Mouse (Mus musculus) lung, adult 18-20 months (tissue): ENCODE data around the gene Plxnc1.

ENCODE experiments used
- DNase-seq, 2 experiments: peaks; one replicate each; pipeline ENCODE4 v3.0.0; 2022; ENCODE audit warnings: mixed read lengths in 2 of 2

The Plxnc1 gene

GRCm38 (mm10) chr10:94947915-94948675, 3.5 kb upstream of the Plxnc1 start:
- no peak for DNase-seq

GRCm38 (mm10) chr10:94947386-94947785, 2.8 kb upstream of the Plxnc1 start:
- DNase-seq: no peak

- no peak for DNase-seq
Observed at GRCm38 (mm10) chr10:94945206-94945711, 624 bp upstream of the Plxnc1 start.

GRCm38 (mm10) chr10:94943846-94944690, 567 bp downstream of the Plxnc1 start:
- DNase-seq: peak; percentile 48 to 63

DNA sequence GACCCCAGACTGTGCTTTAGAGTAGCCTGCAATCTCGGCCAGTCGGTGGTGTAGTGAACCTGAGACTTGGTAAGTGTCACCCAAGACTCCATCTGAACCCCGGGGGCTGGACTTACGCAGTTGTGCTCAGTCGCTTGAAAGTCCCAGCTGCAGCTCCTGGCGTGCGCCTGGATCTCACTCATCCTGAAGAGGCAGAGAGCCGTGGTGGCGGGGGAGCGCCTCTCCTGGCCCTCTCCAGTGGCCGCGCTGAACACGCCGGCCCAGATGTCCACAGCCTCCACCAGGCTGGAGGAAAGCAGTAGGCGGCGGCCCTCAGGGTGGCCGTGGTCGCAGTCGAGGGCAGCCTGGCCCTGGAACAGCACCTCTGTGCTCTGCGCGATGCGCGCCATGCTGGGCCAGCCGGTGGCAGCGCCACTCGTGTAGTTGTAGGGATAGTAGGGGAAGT, 1.2 kb downstream of the Plxnc1 start:
- DNase-seq: peak; percentile 20 to 41

DNA sequence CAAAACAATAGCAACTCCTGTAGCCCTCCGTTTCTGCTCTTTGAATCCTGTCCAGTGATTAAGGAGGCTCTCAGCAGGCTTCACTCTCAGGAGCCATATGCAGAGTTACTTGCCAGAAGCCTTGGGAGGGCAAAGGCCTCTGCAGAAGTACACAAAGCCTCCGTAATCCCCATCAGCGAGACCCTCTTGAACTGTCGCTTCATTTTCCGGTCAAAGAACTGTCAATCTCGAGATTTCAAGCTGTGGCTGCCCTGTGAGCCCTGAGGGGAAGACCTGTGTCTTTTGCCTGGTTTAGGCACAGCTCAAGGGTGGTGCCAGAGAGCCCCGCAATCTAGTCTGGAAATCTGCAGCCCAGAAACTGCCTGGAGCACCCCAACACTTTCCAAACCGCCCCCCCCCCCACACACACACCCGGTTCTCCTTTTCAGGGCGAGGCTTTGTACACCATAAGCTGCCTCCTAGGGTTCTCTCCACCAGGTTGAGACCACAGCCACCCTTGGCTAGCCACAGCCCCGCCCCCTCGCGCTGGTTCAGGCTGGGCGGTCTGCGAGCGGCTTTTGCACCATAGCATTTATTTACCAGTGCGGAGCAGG, 2.1 kb downstream of the Plxnc1 start:
- peak; percentile 58 to 59 for DNase-seq

GRCm38 (mm10) chr10:94941551-94941950, 3.1 kb downstream of the Plxnc1 start:
- DNase-seq: no peak

DNA sequence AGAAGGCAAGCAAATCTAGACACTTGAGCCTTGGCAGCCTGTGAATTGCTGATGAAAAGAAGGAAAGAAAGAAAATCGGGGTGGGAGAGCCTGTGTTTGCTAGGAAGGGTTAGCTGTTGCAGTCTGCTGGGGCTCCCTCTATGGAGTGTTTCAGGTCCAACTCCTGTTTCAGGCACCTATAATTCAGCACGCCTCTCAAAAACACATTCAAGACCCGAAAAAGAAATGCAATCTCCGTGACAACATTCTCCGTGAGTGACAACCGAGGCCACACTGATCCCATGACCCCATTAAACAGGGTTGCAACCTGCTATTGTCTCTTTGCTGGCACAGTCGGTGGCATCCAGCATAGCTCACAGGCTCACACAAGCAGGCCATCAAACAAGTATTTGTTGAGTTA, 3.8 kb downstream of the Plxnc1 start:
- DNase-seq: no peak

GRCm38 (mm10) chr10:94940061-94940460, 4.6 kb downstream of the Plxnc1 start:
- DNase-seq: peak; percentile 31 to 40

GRCm38 (mm10) chr10:94938899-94939298, 5.7 kb downstream of the Plxnc1 start:
- DNase-seq: no peak

DNA sequence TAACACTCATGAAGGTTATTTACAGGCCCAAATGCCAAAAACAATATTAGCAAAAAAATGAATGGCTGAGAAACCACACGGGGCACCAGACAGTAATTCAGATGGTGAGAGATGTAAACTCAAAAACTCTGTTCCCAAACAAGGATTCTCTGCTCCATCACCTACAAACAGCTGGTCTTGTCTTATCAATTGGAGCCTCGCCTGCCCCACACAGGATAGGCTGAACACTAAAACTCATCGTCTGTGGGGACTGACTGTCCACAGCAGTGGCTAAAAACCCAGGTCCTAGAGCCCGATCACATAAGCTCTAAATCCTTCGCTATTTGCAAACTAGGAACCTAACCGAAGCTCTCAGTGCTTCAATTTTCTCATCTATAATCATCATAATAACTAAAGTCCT, 6.3 kb downstream of the Plxnc1 start:
- DNase-seq: no peak

DNA sequence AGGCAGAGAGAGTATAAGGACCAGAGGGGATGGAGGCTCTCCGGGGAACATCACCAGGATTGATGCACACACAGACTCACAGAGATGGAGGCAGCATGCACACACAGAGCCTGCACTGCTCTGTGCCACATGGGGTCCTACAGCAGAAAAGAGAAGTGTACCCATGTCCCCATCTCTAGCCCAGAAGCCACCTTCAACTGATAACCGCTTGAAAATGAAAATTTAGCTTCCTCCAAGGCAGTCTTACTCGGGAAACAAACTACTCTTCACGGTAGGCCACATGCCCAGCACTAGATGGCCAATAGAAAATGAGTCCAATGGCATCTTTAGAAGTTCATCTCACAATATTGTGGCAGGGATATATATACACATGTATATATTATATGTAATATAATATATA, 9.4 kb downstream of the Plxnc1 start:
- DNase-seq: no peak

GRCm38 (mm10) chr10:94934151-94934614, 10.5 kb downstream of the Plxnc1 start:
- no peak for DNase-seq

GRCm38 (mm10) chr10:94931961-94932832, 12.4 kb downstream of the Plxnc1 start:
- peak; percentile 54 to 63 for DNase-seq

- DNase-seq: no peak
Observed at GRCm38 (mm10) chr10:94928164-94928563, 16.5 kb downstream of the Plxnc1 start.

DNA sequence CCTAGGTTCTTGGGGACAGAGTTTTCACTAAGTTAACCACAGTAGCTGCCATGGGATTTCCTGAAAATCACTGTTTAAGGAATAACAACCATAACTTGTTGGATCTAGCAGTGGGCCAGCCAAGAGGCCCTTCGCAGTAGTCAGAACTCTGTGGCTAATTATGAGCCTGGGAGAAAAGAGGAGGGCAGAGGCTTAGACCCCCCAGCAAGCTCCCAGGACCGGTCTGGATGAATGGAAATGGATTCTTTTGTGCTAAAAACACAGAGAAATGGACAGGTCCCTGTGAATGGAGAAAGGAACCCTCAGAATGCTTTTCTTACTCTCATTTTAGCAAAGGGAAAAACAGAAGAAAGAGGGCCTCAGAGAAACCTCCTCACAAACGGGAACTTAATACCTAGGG, 18.3 kb downstream of the Plxnc1 start:
- no peak for DNase-seq

- DNase-seq: no peak
Observed at GRCm38 (mm10) chr10:94924878-94925277, 19.8 kb downstream of the Plxnc1 start.

DNA sequence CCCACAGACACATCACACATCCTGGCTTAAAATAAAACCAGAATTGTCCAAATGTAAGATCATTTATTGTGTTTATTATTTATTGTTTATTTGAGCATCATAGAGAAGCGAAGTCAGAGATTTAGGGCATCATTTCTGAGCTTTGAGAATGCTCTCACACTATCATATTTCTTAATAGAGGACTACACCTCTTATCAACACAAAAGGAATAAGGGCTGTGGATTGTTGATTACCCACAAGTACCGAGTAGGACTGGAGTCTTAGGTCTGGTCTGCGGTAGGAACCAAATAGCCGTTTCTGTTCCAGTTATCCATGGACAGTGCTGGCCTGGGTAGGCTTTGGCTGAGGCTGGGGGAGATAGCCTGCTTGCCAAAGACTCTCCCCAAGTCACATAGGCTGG, 20.2 kb downstream of the Plxnc1 start:
- DNase-seq: no peak

DNA sequence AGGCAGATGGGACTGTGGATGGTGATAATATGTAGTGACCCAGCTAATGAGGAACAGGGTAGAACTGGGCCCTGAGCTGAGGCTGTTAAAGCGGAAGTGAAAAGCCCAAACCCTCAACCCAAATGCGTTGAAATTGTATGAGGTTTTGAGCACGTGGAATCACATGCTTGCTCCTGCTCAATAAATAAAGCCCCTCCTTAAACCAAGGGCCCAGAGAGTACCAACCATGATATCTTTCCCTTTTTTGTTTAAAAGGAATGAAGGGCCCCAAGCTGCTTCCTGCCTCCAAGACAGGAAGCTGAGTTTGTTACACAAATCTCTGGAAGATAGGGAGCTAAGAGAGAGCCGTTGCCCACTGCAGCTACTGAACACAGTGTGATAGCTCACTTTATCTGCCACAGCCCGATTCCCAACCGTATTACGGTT, 21.3 kb downstream of the Plxnc1 start:
- peak; percentile 23 to 33 for DNase-seq

- no peak for DNase-seq
Observed at GRCm38 (mm10) chr10:94922848-94923247, 21.8 kb downstream of the Plxnc1 start.

DNA sequence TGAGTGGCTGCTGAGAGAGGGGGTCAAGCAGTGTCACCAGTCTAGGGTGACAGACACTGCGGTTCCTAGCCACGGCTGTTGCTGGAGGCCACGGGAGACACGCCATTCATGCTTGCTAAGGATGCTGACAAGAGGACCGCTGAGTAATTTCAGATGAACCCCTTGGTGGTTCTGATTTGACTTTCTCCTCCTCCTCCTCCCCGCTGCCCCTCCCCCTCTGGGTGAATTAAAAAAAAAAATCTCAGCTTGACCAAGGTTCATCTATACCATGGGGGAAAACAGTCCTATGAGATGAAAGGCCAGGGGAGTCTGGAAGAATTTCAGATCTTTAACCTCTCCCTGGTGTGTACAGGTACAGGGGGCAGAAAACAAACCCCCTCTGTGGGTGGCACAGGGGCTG, 22.9 kb downstream of the Plxnc1 start:
- no peak for DNase-seq

DNA sequence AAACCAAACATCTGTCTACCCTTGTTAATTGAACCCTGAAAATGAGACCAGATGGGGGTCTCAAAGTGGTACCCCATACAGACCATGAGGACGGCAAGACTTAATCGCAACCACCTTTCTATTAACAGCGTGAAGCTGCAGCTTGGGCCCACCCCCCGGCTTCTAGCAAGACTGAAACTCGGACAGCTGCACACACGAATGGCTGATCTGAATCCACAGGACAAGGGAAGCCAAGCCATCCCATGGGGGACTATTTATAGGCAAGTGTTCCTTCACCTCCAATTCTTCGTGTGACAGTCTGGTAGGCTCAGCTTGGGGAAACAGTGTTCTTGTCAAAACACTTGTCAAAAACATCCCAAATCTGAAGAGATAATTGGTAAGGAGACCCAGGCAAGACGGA, 24.1 kb downstream of the Plxnc1 start:
- DNase-seq: no peak
